Mouse (Mus musculus) thymus, postnatal 4 days (tissue): ENCODE results near the gene Mab21l3.

Experiments used
- DNase-seq: peaks from one replicate; pipeline ENCODE4 v3.0.0; 2021

The Mab21l3 gene

DNA sequence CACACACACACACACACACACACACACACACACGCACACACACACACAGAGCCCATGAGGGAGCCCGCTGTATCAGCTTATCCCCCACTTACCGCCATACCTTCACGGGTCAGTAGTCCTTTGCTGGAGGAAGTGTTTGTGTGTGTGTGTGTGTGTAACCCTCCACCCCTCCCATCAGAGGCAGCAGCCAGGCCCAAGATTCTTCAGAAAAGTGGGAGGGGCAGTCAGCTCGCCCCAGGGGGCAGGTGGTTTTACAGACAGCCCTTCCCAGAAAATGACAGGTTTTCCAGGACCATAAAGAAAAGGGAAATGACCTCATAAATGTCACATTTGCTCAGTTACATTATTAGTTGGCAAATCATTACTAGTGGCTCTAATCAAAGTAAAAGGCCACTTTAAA is at the start of gene Mab21l3:
Gene Mab21l3, minus strand, starts transcription at position 144 of the 400 bp plus-strand sequence.
- no peak for DNase-seq

DNA sequence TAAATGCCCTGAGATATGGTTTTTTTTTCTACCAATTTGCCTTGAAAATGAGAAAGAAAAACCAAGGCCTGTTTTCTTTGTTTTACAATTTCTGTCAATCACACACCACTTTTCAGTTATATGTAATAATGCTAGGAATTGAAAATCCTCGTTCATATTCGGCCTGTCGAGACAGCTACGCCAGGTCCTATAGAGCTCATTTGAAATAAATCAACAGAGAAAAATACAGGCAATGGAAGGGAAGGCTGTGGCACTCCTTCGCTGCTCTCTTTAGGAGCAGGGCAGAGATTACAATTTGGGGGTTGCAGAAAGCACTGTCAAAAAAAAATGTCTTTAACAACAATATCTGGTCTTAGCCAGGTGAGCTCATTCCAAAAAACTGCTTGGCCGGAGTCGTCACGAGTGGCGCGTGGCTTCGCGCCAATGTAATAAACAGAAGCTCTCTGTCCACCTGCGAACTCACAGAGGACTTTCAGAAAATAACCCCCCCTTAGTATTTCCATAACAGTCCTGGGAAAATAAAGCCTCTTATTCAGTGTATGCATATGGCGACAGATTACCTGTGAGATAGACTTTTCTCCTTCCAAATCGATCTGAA is 48.7 kb upstream of the Mab21l3 start:
- no peak for DNase-seq

DNA sequence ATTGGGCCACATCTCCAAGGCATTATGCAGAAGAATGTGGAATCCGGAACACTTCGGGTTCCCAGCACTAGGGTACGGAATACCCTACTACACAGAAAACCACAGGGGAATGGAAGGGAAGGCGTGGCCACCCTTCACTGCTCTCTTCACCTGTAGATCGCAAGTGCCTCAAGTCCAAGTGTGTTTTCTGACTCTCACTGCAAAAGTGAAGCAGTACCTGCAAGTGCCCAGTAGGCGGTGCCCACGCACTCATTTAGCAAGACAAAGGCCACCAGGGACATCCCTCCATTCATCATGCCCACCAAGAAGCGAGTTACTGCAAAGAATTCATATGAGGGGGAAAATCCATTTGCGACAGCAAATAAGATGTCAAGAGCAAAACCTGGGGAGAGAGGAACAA is 48.1 kb upstream of the Mab21l3 start:
- peak; percentile 88 for DNase-seq

DNA sequence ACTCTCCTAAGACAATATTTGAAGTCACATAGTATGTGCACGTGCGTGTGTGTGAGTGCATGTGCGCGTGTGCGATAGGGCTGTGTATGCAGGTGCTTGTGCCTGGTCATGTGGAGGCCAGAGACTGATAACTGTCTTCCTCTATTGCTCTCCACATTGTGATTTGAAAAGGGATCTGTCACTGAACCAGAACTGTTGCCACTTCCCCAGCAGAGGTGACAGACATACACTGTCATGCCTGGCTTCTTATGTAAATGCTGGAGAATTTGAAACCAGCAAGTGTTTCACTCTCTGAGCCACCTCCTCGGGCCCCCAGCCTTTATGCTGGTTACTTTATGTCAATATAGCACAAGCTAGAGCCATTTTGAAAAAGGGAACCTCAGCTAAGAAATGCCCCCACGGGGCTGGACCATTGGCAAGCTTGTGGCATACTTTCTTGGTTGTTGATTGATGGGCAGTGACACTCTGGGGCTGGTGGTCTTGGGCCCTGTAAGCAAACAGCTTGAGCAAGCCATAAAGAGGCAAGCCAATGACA is 46.7 kb upstream of the Mab21l3 start:
- DNase-seq: no peak

DNA sequence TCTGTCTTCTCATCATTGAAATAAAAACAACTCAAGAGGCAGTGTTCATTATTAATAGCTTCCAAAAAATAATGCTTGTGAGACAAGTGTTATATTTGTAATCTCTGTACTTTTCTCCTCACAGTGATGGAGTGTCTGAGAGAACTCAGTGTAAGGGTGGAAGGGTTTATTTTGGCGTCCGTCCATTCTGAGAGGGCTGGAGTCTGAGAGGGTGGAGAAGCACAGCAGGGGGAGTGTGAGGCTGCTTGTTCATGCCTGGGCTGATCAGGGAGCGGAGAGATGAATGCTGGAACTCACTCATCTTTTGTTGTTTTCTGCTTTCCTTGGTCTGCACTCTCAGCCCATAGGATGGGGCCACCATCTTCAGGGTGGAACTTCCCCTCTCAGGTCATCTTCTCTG is 36.8 kb upstream of the Mab21l3 start:
- DNase-seq: no peak

DNA sequence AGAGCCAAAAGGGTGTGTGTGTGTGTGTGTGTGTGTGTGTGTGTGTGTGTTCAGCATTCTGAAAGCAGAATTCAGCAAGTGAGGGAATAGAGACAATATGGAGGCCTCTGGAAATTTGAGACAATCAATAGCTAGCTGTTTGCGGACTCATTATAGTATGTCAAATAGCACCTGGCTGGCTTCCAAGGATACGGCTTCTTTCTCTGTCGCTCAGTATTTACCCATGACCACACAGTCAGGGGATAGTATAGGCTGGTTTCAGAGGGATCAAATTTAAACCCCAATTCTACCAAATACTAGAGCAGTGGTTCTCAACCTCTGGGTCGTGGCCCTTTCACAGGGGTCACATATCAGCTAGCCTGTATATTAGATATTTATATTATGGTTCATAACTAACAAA is 36.3 kb upstream of the Mab21l3 start:
- DNase-seq: no peak

DNA sequence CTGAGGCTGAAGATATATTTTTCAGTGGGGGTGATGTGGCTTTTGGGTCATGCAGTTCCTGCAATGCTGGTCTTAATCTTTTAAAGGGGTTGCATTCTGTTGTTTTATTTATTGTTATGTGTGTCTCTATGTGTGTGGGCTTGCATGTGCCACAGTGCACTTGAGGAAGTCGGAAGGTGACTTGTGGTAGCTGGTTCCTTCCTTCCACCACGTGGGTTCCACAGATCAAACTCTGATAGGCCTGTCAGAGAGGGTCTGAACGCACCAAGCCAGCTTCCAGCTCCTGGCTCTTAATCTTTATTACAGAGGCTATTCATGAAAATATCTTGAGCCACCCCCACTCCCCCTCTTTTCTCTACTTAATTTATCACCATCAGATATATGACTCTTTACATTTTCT is 35.1 kb upstream of the Mab21l3 start:
- DNase-seq: peak; percentile 24

DNA sequence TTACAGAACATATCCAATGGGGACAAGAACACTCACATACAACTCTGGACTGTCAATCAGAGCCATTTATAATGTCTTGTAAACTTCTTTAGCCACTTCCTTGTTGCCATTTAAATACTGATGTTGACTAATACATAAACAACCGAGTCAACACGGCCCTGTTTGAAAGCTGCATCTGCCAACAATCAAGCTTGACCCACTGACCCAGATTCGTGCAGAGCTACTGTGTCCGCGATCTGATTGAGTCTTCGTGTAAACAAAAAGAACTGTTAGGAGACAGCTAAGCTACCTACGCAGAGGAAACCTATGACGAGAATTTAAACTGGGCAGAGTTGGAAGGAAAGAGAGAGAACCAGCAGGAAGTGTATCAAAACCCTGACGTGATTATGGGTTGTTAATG is 33.0 kb upstream of the Mab21l3 start:
- DNase-seq: no peak

DNA sequence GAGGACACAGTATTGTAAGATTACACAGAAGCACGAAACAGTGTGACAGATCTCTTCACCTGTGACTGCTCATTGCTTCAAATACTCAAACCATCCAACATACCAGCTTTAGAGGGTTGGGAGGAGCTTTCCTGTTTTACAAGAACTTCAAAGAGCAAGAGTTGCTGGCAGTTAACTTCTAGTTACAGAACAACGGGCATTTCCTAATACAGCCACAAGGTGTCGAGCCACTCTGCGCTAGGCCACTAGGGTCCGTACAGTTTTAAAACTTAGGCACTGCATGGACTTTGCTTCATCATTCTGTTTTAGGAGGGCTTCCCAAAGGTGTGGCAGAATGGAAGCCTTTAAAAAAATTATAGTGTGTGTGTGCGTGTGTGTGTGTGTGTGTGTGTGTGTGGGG is 32.1 kb upstream of the Mab21l3 start:
- DNase-seq: peak; percentile 45

DNA sequence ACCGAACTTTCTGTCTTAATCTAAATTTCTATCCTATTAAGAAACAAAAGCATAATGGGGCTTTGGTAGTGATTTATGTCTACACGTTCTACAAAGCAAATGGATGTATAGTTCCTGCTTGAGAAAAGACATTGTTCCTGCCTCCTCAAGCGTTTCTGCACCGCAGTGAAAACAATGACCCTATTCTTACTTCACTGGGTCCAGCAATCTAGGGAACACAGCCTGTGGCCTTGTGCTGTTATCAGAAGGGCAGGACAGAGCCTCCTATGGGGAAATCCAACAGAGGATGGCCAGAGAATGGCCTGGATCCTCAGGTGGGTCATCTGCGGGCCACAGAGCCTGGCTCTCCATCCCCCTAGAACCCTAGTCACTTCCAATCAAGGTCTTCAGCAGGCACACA is 29.4 kb upstream of the Mab21l3 start:
- no peak for DNase-seq

DNA sequence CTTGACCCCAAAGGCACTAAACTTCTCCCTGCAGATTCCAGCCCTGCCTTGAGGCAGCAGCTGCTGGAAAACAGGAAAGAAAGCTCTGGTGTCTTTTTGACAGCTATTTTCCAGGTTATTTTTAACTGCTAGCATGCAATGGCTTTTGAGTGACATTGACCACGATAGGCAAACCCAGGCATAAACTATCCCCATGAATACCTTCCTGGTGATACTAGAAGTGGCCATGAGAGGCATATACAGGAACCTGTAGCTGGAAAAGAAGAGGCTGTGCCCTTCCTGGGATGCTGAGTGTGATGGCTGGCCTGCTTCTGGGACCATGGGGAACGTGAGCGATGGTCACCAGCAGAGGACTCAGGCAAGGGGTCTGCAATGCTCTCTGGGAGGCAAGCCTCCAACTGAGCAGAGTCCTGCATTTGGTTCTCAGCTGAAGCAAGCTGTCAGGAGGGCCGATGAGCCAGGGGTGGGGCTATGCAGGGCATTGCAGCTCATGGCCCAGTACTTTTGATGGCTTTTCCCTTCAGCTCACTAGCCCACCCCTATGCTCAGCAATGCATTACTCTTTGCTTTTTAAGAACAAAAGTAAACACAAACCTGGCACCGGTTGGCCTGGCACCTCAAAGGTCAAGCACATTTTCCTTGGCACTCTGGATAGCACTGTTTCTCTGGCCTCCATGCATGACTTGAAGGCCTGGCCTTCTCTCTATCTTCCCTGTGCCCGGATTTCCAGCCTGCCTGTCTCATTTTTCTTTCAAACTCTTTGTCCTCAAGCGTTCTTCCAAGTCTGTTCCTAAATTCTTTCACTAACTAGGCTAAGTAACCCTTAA is 27.9 kb upstream of the Mab21l3 start:
- no peak for DNase-seq

DNA sequence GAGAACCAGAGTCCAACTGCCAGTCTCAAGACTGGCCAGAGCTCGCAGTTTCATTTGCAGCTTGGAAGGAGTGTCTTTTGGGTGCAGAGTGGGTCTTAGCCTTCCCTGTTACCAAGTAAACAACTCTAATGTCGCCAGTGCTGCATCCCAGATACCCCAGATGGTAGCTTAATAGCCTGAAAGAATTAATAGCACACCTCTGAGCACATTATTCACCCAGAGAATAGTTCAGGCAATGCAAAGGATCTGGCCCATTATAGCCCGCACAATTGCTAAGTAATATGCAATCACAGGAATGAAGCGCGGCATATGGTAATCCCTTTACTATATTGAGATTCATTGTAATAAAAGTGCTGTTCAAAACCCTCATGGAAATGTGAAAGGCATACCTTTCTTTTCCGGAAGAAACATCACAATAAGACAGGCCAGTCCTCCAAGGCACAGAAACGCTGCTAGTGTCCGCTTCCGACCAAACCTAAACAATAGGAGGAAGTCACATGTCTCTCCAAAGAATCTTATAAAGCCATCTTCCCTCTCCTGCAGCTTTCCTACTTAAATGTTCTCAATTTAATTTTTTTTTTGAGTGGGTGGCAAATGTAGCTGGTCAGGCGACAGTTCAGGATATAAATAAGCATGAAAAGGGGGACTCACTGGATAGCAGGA is 26.6 kb upstream of the Mab21l3 start:
- DNase-seq: no peak

DNA sequence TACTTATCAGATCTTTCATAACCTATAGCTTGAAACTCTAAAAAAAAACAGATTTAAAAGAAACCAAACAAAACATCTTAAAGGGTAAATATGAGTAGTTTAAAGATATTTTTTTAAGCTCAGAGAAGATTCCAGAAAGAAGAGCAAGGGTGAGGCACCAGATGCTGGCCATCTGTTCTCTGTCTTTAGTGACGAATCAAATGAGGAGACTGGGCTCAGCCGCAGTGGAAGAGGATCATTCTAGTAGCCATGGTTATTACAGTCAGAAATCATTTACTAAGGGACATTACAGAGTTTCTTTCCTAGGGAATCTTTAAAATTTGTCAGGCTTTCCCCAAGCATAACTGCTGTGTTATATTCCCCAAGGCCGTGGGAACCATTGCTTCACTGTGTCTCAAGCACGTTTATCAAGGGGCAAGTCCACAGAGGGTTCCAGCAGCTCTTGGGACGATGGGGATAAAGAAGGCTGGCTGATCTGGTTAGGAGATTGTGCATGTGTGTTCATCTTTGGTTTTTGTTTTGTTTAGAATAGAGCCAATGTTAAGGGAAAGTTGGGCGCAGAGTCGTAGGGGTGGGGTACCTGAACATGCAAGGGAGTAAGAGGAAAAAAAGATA is 24.4 kb upstream of the Mab21l3 start:
- DNase-seq: no peak

DNA sequence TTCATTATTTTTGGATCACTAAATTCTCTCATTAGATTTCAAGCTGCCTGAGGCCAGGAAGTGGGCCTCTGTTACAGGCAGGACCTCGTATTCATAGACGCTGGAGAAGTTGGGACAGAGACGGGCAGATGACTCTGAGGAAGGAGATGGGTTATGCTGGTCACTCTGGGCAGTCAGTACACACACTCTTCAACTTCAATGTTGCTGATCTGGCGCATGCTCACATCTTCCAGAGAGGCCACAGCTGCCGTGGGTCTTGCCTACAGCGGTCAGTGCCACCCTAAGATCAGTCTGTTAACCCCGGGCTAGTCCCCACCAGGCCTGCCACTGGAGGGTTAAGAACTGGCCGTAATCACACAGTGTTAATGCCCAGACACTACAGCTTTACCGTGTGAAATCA is 23.2 kb upstream of the Mab21l3 start:
- DNase-seq: no peak

DNA sequence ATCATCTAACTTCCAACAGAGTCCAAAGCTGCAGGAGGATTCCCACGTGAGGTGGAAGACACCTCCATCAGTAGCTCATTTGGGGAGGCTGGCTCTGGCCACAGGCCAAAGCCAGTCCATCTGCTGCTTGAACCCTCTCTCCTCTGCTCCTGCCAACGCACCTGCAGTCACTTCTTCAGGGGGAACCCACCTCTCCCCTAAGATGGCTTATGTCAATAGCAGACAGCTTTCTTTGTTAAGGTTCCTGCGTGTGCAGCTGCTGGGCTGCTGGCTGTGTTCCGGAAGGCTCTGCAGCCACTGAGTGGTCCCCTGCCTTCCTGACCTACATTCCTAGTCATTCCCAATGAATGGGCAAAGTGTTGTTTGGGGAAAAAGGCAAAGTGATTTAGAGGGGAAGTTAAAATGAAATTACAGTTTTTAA is 18.3 kb upstream of the Mab21l3 start:
- no peak for DNase-seq

DNA sequence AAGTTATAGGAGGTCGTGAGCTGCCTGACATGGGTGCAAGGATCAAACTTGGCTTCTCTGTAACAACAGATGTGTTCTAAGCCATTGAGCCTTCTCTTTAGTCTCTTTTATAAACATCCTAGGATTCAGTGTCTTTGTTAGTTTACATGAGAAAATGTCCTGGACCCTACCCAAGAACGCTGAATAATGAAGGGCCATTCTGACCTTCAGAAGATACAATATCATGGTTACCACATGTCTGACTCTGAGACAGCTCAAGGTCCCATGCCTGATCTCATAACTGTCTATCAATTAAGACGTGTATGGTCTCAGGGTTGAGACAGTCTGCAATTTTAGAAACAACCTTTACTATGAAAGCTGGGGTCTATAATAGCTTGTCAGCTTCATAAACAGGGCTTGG is 13.1 kb upstream of the Mab21l3 start:
- DNase-seq: no peak

DNA sequence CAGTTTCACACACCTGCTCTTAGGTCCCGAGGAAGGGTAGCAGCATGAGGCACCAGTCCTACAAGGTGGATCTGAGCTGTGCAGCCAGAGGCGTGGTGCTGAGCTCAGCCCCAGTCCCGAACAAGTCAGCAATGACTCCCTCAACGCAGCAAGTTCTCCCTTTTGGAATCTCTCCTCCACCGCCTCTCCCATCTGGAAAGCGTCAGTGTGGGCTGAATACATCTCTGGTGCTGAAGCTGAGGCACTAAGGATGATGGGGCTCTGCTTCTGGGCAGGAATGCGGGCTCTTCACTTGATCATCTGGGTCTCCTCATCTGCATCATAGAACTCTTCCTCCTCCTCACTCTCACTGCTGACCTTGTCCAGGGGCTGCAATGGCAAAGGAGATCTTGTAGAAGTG is 11.4 kb upstream of the Mab21l3 start:
- DNase-seq: no peak

DNA sequence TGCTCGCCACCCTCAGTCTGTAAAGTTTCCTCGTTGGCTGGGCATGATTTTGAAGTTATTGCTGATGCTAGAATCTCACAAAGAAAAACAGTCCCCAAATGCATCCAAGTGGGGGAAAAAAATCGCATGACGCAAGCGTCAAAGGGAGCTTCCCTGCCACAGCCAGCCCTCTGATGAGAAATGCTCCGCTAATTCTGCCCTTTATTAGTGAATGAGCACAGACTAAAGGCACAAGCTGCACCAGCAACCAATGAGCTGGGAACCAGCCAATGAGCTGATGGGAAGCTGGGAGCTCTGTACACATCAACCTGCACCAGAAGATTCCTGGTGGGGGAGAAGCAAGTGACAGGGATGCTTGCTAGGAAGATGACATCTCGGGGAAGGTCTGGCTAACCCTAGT is 11.0 kb upstream of the Mab21l3 start:
- no peak for DNase-seq

DNA sequence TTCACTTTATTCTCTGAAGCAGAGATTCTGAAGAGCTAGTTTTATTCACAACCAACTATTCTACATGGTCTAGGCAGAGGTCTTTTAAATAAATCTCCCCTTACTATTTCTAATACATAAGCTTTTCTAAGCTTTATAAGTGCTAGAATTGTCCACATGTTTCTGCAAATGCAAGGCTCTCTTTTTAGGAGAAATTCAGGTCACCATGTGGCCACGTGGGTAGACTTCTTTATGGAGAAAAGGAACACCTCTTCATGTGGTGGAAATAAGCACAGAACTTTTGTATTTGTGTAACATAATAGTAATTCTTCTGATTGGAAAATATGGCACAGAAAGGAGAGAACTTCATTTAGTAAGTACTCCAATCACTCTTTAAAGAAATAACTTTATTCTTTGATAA is 5.3 kb upstream of the Mab21l3 start:
- no peak for DNase-seq

DNA sequence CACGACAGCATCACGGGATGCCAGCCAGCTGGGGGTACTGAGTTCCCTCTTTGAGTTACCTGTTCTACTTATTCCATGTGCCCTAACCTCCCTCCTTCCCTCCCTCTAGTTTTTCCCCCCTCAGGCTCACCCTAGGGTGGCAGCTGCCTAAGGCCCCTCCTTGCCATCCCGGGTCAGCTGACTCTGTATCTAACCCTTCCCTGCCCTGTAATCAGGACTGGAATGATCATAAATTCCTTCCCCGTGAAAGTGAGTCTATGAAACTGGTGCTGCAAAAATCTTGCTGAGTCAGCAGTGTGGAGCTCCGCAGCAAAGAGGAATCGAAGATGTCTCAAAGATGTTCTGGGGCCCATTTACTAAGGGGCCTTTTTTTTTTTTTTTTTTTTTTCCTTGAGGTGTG is 2.6 kb upstream of the Mab21l3 start:
- no peak for DNase-seq

DNA sequence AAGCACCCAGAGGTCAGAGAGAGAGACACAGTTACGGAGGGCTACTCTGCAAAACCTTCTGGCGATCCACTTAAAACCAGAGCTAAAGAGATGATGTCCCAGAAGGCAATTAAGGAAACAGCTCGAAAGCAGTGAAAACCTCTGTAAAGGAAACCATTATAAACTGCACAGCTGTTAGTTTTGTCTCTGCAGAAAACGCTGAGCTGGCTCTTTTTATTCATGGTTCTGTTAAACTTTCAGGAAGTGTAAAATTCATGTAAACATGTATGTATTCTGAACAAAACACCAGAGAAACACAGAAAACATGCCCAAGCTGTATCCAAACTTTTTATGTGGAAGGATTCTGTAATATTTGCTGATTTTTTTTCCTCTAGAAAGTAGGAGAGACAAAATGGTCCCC is 2.7 kb downstream of the Mab21l3 start:
- DNase-seq: no peak

DNA sequence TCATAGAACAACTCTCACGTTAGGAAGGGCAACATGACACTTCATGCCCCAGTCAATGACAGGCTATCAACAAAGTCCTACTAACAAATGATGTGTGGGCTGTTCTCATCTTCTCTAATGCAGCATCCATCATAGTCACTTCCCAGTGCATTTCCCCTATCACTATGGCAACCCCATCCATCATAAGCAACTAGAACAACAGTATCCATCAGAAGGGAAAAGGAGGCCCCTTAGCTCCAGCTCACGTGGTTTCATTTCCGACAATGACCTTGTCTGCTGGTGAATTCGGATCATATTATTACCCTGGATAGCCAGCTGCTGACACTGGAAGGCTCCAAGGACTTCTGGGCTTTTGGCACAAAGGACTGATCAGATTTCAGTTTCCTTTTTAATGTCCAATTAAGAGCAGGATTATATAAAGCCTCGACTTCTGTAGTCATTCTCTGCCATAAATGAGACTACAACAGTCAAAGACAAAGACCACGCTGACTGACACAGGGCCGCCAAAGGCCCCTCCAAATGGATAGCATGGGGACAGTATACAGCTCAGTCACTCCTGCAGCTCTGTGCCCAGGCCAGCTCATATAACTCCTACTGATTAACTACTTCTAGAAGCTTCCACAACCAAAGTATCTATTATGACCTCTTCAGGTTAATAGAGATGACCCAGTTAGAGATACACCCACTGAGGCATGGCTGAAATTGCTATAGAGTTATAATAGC is 6.2 kb downstream of the Mab21l3 start:
- no peak for DNase-seq

DNA sequence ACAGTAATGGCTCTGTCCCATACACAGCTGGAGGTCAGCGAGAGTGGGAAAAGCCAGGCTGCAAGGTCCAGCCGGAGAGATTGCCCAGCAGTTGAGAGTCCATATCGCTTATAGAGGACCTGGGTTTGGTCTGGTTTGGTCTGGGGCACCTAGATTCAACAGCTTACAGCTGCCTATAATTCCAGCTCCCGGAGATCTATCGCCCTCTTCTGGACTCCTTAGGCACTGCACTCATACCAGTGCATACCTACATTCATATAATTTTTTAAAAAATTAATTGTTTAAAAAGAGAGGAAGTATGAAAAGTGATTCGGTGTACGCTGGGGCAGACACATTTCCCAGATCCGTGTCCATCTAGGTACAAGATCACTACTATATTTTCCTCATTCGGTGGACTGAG is 9.4 kb downstream of the Mab21l3 start:
- peak; percentile 49 for DNase-seq
